Mouse (Mus musculus) lung, embryonic 14.5 days (tissue): ENCODE measurements at regions not wholly inside any gene's neighbourhood (a gene's known extent, or its start where the extent isn't known, plus 50 kb on each side); places are given as distances from the start of the nearest gene placed in this dataset.

Experiments used
- ATAC-seq: fragments of 200-750 bp; cut with Nextera tagmentation; 2 replicates; pipeline ENCODE4 v1.8.0; 2017; ENCODE audit warnings: mild to moderate bottlenecking, moderate TSS enrichment, moderate library complexity; ENCODE audit not compliant: insufficient read depth
- DNase-seq: peaks from one replicate; pipeline ENCODE4 v3.0.0-alpha.2; 2015
- H3K27ac ChIP-seq: fragments of 300-500 bp; sonication (generic); 2 replicates; pipeline ENCODE4 v1.5.1; 2014; ENCODE audit warnings: low read depth, mild to moderate bottlenecking, moderate library complexity
- H3K27me3 ChIP-seq: fragments of 300-500 bp; sonication (generic); 2 replicates; pipeline ENCODE4 v1.6.1; 2014; ENCODE audit warnings: low read length, control low read depth; ENCODE audit not compliant: insufficient read depth
- H3K36me3 ChIP-seq: fragments of 300-500 bp; sonication (generic); 2 replicates; pipeline ENCODE4 v1.6.1; 2014; ENCODE audit warnings: control low read depth; ENCODE audit not compliant: insufficient read depth
- H3K4me1 ChIP-seq: fragments of 300-500 bp; sonication (generic); 2 replicates; pipeline ENCODE4 v1.6.1; 2014; ENCODE audit warnings: antibody characterized with exemption, control low read depth; ENCODE audit not compliant: insufficient read depth
- H3K4me2 ChIP-seq: fragments of 300-500 bp; sonication (generic); 2 replicates; pipeline ENCODE4 v1.6.1; 2014; ENCODE audit warnings: mild to moderate bottlenecking
- H3K4me3 ChIP-seq: fragments of 300-500 bp; sonication (generic); 2 replicates; pipeline ENCODE4 v1.5.1; 2014; ENCODE audit warnings: low read depth, low read length
- H3K9ac ChIP-seq: fragments of 300-500 bp; sonication (generic); 2 replicates; pipeline ENCODE4 v1.6.1; 2014
- H3K9me3 ChIP-seq: fragments of 300-500 bp; sonication (generic); 2 replicates; pipeline ENCODE4 v1.6.1; 2016; ENCODE audit warnings: low read depth, low read length, control low read depth
- CTCF ChIP-seq: IDR thresholded peaks from 2 replicates; pipeline ENCODE4 v1.5.1; 2016; ENCODE audit warnings: antibody characterized with exemption, low read depth
- WGBS: fragments of 180-500 bp; shearing (Covaris S2); extraction: QIAGEN DNeasy Blood & Tissue Kit; methylation state at CpG from one replicate; pipeline ENCODE4 v1.1.7; 2014; 5-methylcytosine and 5-hydroxymethylcytosine counted together

DNA sequence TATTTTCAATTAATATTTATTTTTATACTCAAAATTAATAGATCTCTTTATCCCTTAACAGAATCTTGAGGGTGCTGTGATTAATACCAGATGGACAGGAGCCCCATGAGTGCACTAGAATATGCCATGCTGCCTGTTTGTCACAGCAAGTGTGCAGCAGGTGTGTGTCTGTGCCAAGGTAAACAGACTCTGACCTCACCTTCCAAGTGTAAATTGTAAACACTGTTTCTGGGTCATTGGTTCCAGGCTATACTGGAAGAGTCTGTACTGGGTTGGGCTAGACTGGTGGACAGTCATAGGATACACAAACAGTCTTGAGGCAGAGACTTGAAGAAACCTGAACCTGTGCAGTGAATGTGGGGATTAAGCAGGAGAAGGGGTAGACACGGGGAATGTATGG lies 422.2 kb downstream of the Gm21833 start:
- no peak for DNase-seq
- H3K27ac ChIP-seq = no peak overlapping the region
- no peaks in the 10 kb centered on the region for H3K4me1 ChIP-seq
- WGBS = 74% methylated on average over 1 of the region's 1 CpGs
- no peak for ATAC-seq
- H3K4me2 ChIP-seq = no peak overlapping the region
- H3K36me3 ChIP-seq = no peaks in the 10 kb centered on the region
- TF ChIP-seq CTCF = no peak
- no peak overlapping the region for H3K9ac ChIP-seq
- no peaks in the 10 kb centered on the region for H3K9me3 ChIP-seq
- no peak overlapping the region for H3K4me3 ChIP-seq
- no peaks in the 10 kb centered on the region for H3K27me3 ChIP-seq

- ATAC-seq = no peak
Observed at GRCm38 (mm10) chr16:83254183-83254582, 426.0 kb downstream of the Gm21833 start.

DNA sequence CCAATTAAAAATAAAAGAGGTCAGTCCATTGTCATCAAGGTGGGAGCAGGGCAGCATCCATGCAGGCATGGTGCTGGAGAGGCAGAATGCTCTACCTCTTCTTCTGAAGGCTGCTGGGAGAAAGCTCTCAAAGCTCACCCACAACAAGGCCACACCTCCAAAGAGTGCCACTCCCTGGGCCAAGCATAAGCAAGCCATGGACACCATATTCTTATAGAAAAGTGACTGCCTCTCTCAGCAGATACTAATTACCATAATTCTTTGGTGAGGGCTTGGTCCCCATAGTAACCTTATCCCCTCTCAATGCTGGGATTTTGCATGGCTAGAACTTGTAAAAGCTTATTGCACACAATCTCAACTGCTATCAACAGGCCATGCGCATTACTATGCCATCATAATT lies 443.7 kb downstream of the Gm21833 start:
- Histone ChIP-seq H3K27me3 (no peaks in the 10 kb centered on the region), H3K4me1 (no peaks in the 10 kb centered on the region), H3K36me3 (no peaks in the 10 kb centered on the region), H3K27ac (no peak overlapping the region), H3K9me3 (no peaks in the 10 kb centered on the region), H3K9ac (no peak overlapping the region), H3K4me2 (no peak overlapping the region), H3K4me3 (no peak overlapping the region)
- no peak for ATAC-seq
- WGBS = 87% methylated on average over 1 of the region's 1 CpGs
- DNase-seq = no peak
- no peak for TF ChIP-seq CTCF

More at GRCm38 (mm10) chr16:83254183-83254582, 426.0 kb downstream of the Gm21833 start:
- no peaks in the 10 kb centered on the region for H3K9me3 ChIP-seq
- no peak overlapping the region for H3K27ac ChIP-seq
- WGBS = 59% methylated on average over 1 of the region's 1 CpGs
- no peak overlapping the region for H3K4me3 ChIP-seq
- no peaks in the 10 kb centered on the region for H3K36me3 ChIP-seq
- no peak for TF ChIP-seq CTCF
- no peaks in the 10 kb centered on the region for H3K4me1 ChIP-seq
- no peak overlapping the region for H3K4me2 ChIP-seq
- H3K27me3 ChIP-seq = no peaks in the 10 kb centered on the region
- no peak overlapping the region for H3K9ac ChIP-seq
- DNase-seq = peak; percentile 5

DNA sequence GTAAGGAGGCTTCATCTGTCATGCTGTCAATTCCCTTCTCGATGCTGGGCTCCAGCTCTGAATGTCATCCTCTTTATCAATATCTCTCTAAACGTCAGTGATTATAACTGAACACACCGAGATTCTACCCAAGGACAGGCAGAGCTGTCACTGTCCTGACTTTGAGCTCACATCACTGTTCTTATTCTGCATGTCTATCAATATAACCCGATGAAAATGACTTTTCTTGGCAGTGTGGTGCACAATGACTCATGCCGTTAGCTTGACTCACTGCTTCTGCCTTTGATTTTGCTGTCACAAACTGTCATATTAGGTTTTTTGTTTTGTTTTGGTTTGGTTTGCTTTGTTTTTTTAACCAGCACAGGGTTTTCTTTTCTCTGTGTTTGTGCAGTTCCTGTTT lies 488.1 kb downstream of the Gm21833 start:
- H3K4me1 ChIP-seq = no peaks in the 10 kb centered on the region
- H3K27ac ChIP-seq = no peak overlapping the region
- no peak overlapping the region for H3K4me2 ChIP-seq
- no peaks in the 10 kb centered on the region for H3K36me3 ChIP-seq
- no peak overlapping the region for H3K4me3 ChIP-seq
- no peaks in the 10 kb centered on the region for H3K27me3 ChIP-seq
- DNase-seq (no peak), ATAC-seq (no peak)
- H3K9me3 ChIP-seq = no peaks in the 10 kb centered on the region
- H3K9ac ChIP-seq = no peak overlapping the region
- TF ChIP-seq CTCF = no peak
- 70% methylated on average over 5 of the region's 5 CpGs for WGBS

GRCm38 (mm10) chr16:83326826-83327225 lies 498.6 kb downstream of the Gm21833 start:
- DNase-seq (peak; percentile 13), ATAC-seq (no peak)
- H3K4me2 ChIP-seq = no peak overlapping the region
- no peak for TF ChIP-seq CTCF
- no peak overlapping the region for H3K27ac ChIP-seq
- H3K36me3 ChIP-seq = no peaks in the 10 kb centered on the region
- H3K9ac ChIP-seq = no peak overlapping the region
- WGBS = 69% methylated on average over 2 of the region's 2 CpGs
- no peaks in the 10 kb centered on the region for H3K9me3 ChIP-seq
- no peak overlapping the region for H3K4me3 ChIP-seq
- H3K4me1 ChIP-seq = no peaks in the 10 kb centered on the region
- no peaks in the 10 kb centered on the region for H3K27me3 ChIP-seq

GRCm38 (mm10) chr16:83351069-83351468 lies 522.9 kb downstream of the Gm21833 start:
- TF ChIP-seq CTCF = no peak
- Histone ChIP-seq H3K9me3 (no peaks in the 10 kb centered on the region), H3K4me1 (no peaks in the 10 kb centered on the region), H3K4me2 (no peak overlapping the region), H3K27ac (no peak overlapping the region), H3K27me3 (no peaks in the 10 kb centered on the region), H3K9ac (no peak overlapping the region), H3K4me3 (no peak overlapping the region), H3K36me3 (no peaks in the 10 kb centered on the region)
- peak; percentile 43 for DNase-seq
- 0 out of 2 replicates have a peak, but pooled peaks have one; percentile 41 for ATAC-seq

- no peak overlapping the region for H3K9ac ChIP-seq
- 88% methylated on average over 2 of the region's 2 CpGs for WGBS
Observed at GRCm38 (mm10) chr16:83394581-83394980, 566.4 kb downstream of the Gm21833 start.

GRCm38 (mm10) chr16:83420676-83421075 lies 592.5 kb downstream of the Gm21833 start:
- Histone ChIP-seq H3K36me3 (no peaks in the 10 kb centered on the region), H3K4me1 (no peaks in the 10 kb centered on the region), H3K4me2 (no peak overlapping the region), H3K9ac (no peak overlapping the region), H3K27me3 (no peaks in the 10 kb centered on the region), H3K27ac (no peak overlapping the region), H3K4me3 (no peak overlapping the region), H3K9me3 (no peaks in the 10 kb centered on the region)
- WGBS = 40% methylated on average over 1 of the region's 1 CpGs
- ATAC-seq (peak; percentile 49; the same call in 1 of the 2 replicates), DNase-seq (peak; percentile 62)
- TF ChIP-seq CTCF = no peak

More at GRCm38 (mm10) chr16:83394581-83394980, 566.4 kb downstream of the Gm21833 start:
- no peak overlapping the region for H3K4me3 ChIP-seq
- H3K4me2 ChIP-seq = no peak overlapping the region
- H3K4me1 ChIP-seq = no peaks in the 10 kb centered on the region
- DNase-seq = no peak
- no peaks in the 10 kb centered on the region for H3K36me3 ChIP-seq
- H3K9me3 ChIP-seq = no peaks in the 10 kb centered on the region
- no peaks in the 10 kb centered on the region for H3K27me3 ChIP-seq
- no peak for ATAC-seq
- TF ChIP-seq CTCF = no peak
- H3K27ac ChIP-seq = no peak overlapping the region
